In genomic region chr3:116412954-116413724, GRCm38 (mm10) we compare ENCODE assay signal across 12 mouse cellular contexts.
"Had no signal": no experiment of that assay in that cellular context is flagged by ENCODE, and none has a peak within 500 bp of the region (broad histone marks: within the 10 kb centered on the region; RNA-seq: fewer than 3 reads in every experiment).

No protein-coding gene starts in this region.

- H3K4me2 ChIP-seq: kidney, embryonic 15.5 days; limb, embryonic 13.5 days; neural tube, embryonic 13.5 days had no signal

- DNase-seq: kidney, adult 2 months; kidney, postnatal 14 days; left cerebral cortex, postnatal 4 days; midbrain, embryonic 14.5 days; right cerebral cortex, adult 18-20 months; right cerebral cortex, postnatal 25 days; thymus, postnatal 4 days had no signal

- H3K9me3 ChIP-seq: kidney, embryonic 15.5 days; midbrain, embryonic 10.5 days; neural tube, embryonic 13.5 days had no signal

- H3K27me3 ChIP-seq: kidney, embryonic 15.5 days; limb, embryonic 13.5 days; neural tube, embryonic 13.5 days had no signal

- H3K27ac ChIP-seq: kidney, embryonic 15.5 days; limb, embryonic 13.5 days; liver, embryonic 14.5 days; midbrain, embryonic 10.5 days; neural tube, embryonic 13.5 days had no signal

- H3K9ac ChIP-seq: kidney, embryonic 15.5 days; limb, embryonic 13.5 days; liver, embryonic 14.5 days; neural tube, embryonic 13.5 days had no signal

- H3K4me3 ChIP-seq: kidney, embryonic 15.5 days; limb, embryonic 13.5 days; midbrain, embryonic 10.5 days; neural tube, embryonic 13.5 days had no signal
